Mouse (Mus musculus): ENCODE measurements around the gene Kcnh4. TPM values are rescaled to one million over a fixed set of nuclear protein-coding genes. Genes with fewer than 3 reads are reported as not detected.

Kcnh4 gene
- total RNA-seq, 1 experiment, result 0.45 TPM

DNA sequence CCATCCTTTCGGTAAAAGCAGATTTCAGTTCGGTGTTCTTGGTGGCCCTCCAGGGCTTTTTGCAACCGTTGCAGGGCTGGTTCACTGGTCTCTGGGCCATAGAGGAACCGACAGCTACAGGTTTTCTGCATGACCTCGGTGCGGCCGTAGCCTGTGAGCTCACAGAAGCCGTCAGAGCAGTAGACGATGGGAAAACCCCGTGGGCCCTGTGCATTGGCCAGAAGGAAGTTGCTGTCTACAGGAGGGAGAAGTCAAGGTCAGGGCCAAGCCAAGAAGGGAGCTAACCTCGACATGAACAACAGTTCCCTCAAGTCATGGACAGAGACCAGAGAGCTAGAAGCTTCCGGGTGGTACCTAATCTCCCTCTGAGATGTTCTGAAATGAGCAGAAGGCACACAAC is 2.2 kb downstream of the Kcnh4 start:
- no peak for DNase-seq (ENCODE audit: low read depth, low spot score)
- Histone ChIP-seq H3K4me3 (ENCODE audit: insufficient read depth in 1 of 2, low read depth in 1 of 2, low read length in 2 of 2, poor library complexity in 1 of 2, severe bottlenecking in 1 of 2) (no peak overlapping the region), H3K27ac (ENCODE audit: insufficient read depth, low read depth, low read length, poor library complexity, severe bottlenecking) (no peak overlapping the region), H3K4me1 (ENCODE audit: control insufficient read depth in 2 of 2, insufficient read depth in 2 of 2, low read length in 2 of 2, poor library complexity in 1 of 2) (peaks cover 0 to 3% of the 10 kb centered on the region in 2 experiments; a peak in 2 of 4 replicates), H3K36me3 (ENCODE audit: control insufficient read depth, insufficient read depth, low read length, poor library complexity, severe bottlenecking) (no peaks in the 10 kb centered on the region), H3K9me3 (ENCODE audit: control insufficient read depth, insufficient read depth, low read depth, low read length) (no peaks in the 10 kb centered on the region), H3K9ac (ENCODE audit: insufficient read depth, low read depth, low read length, poor library complexity, severe bottlenecking) (no peak overlapping the region)
- TF ChIP-seq ZC3H11A (IDR thresholded peaks at IDR 0.05; ENCODE audit: borderline replicate concordance, low read depth, low read length) (no peak), CHD2 (IDR thresholded peaks at IDR 0.05; ENCODE audit: low read depth, low read length) (no peak), MAFK (IDR thresholded peaks at IDR 0.05; ENCODE audit: insufficient read depth, low read depth, low read length) (no peak), HCFC1 (IDR thresholded peaks at IDR 0.05; ENCODE audit: borderline replicate concordance, insufficient read depth, low read length) (no peak), ZNF384 (IDR thresholded peaks at IDR 0.05; ENCODE audit: low read depth, low read length) (no peak)
- in situ Hi-C loops (cut with MboI; ENCODE audit: low sequenced_read_pairs in 2 of 2, unreplicated experiment in 2 of 2), result no loop called here

DNA sequence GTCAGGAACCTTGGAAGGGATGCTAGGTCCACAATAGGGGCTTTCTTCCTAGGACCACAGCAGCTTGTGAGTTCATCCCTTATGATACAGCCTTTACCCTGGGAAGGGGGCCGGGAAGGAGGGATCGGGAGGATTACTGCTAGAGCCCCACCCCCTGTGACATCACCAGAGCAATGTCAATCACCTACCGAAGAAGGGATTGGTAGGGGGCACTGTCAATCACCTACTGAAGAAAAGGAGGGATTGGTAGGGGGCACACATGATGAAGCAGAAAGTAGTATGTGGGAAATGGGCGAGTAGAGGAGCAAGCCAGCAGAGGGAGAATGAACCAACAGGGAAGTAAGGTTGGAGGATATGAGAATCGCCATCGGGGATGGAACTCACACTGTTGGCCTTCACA is 3.3 kb downstream of the Kcnh4 start:
- Histone ChIP-seq H3K9ac (ENCODE audit: insufficient read depth, low read depth, low read length, poor library complexity, severe bottlenecking) (no peak overlapping the region), H3K36me3 (ENCODE audit: control insufficient read depth, insufficient read depth, low read length, poor library complexity, severe bottlenecking) (no peaks in the 10 kb centered on the region), H3K9me3 (ENCODE audit: control insufficient read depth, insufficient read depth, low read depth, low read length) (no peaks in the 10 kb centered on the region), H3K4me1 (ENCODE audit: control insufficient read depth in 2 of 2, insufficient read depth in 2 of 2, low read length in 2 of 2, poor library complexity in 1 of 2) (peaks cover 0 to 3% of the 10 kb centered on the region in 2 experiments; a peak in 2 of 4 replicates), H3K27ac (ENCODE audit: insufficient read depth, low read depth, low read length, poor library complexity, severe bottlenecking) (no peak overlapping the region), H3K4me3 (ENCODE audit: insufficient read depth in 1 of 2, low read depth in 1 of 2, low read length in 2 of 2, poor library complexity in 1 of 2, severe bottlenecking in 1 of 2) (no peak overlapping the region)
- TF ChIP-seq ZNF384 (IDR thresholded peaks at IDR 0.05; ENCODE audit: low read depth, low read length) (no peak), MAFK (IDR thresholded peaks at IDR 0.05; ENCODE audit: insufficient read depth, low read depth, low read length) (no peak), CHD2 (IDR thresholded peaks at IDR 0.05; ENCODE audit: low read depth, low read length) (no peak), HCFC1 (IDR thresholded peaks at IDR 0.05; ENCODE audit: borderline replicate concordance, insufficient read depth, low read length) (no peak), ZC3H11A (IDR thresholded peaks at IDR 0.05; ENCODE audit: borderline replicate concordance, low read depth, low read length) (no peak)
- in situ Hi-C loops (cut with MboI; ENCODE audit: low sequenced_read_pairs in 2 of 2, unreplicated experiment in 2 of 2), result no loop called here
- DNase-seq (ENCODE audit: low read depth, low spot score), result no peak

DNA sequence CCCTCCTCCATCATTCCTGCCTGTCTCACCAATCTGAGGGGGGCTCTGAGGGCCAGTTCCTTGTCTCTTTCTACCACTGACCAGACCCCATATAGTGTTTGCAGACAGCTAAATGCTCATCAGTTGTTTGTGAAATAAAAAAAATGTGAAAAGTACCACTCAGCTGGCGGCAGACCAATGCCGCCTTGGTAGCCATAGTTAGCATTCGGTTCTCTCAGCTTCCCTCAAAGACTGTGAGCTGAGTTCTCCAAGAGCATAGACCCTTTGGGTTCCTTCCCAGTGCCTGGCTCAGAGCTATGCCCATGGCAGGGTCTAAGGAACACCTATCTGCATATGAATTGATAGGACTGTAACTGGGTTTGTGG is 5.1 kb downstream of the Kcnh4 start:
- peaks cover 0 to 3% of the 10 kb centered on the region in 2 experiments; a peak in 2 of 4 replicates for H3K4me1 ChIP-seq (ENCODE audit: control insufficient read depth in 2 of 2, insufficient read depth in 2 of 2, low read length in 2 of 2, poor library complexity in 1 of 2)
- DNase-seq (ENCODE audit: low read depth, low spot score), result no peak
- H3K4me3 ChIP-seq (ENCODE audit: insufficient read depth in 1 of 2, low read depth in 1 of 2, low read length in 2 of 2, poor library complexity in 1 of 2, severe bottlenecking in 1 of 2), result no peak overlapping the region
- H3K9me3 ChIP-seq (ENCODE audit: control insufficient read depth, insufficient read depth, low read depth, low read length), result no peaks in the 10 kb centered on the region
- in situ Hi-C loops (cut with MboI; ENCODE audit: low sequenced_read_pairs in 2 of 2, unreplicated experiment in 2 of 2), result no loop called here
- no peak overlapping the region for H3K9ac ChIP-seq (ENCODE audit: insufficient read depth, low read depth, low read length, poor library complexity, severe bottlenecking)
- TF ChIP-seq MAFK (IDR thresholded peaks at IDR 0.05; ENCODE audit: insufficient read depth, low read depth, low read length), result no peak
- TF ChIP-seq ZC3H11A (IDR thresholded peaks at IDR 0.05; ENCODE audit: borderline replicate concordance, low read depth, low read length), result no peak
- no peak for TF ChIP-seq CHD2 (IDR thresholded peaks at IDR 0.05; ENCODE audit: low read depth, low read length)
- H3K36me3 ChIP-seq (ENCODE audit: control insufficient read depth, insufficient read depth, low read length, poor library complexity, severe bottlenecking), result no peaks in the 10 kb centered on the region
- H3K27ac ChIP-seq (ENCODE audit: insufficient read depth, low read depth, low read length, poor library complexity, severe bottlenecking), result no peak overlapping the region

DNA sequence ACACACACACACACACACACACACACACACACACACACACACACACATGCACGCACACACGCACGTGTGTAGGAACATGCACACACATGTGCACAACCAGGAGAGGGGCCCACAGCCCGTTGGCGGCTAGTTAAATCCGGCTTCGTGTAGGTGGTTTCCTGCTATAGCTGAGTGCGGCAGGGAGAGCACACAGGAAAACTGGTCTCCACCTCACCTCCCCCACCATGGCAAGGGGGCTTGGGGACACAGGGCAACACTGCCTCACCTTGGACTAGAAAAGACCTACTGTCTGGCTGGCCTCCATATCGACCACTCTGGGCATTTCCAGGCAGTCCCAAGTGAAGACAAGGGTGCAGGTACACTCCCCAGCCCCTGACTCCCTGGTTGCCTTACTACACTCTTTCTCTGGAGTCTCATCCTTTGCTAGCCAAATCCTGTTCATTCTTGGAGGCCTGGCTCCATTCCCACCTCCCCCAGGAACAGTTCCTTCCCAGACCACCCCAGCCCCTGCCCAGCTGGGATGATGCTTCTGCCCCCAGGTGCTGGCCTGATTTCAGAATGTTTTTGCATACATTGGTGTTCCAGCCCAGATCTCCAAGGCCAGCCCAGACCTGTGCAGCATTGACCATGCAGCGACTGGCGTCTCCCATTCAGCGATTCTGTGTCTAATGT is 5.6 kb downstream of the Kcnh4 start:
- H3K4me1 ChIP-seq (ENCODE audit: control insufficient read depth in 2 of 2, insufficient read depth in 2 of 2, low read length in 2 of 2, poor library complexity in 1 of 2), result peaks cover 0 to 3% of the 10 kb centered on the region in 2 experiments; a peak in 2 of 4 replicates
- TF ChIP-seq CHD2 (IDR thresholded peaks at IDR 0.05; ENCODE audit: low read depth, low read length), result no peak
- TF ChIP-seq ZNF384 (IDR thresholded peaks at IDR 0.05; ENCODE audit: low read depth, low read length), result no peak
- TF ChIP-seq MAFK (IDR thresholded peaks at IDR 0.05; ENCODE audit: insufficient read depth, low read depth, low read length), result no peak
- TF ChIP-seq HCFC1 (IDR thresholded peaks at IDR 0.05; ENCODE audit: borderline replicate concordance, insufficient read depth, low read length), result no peak
- no peak for TF ChIP-seq ZC3H11A (IDR thresholded peaks at IDR 0.05; ENCODE audit: borderline replicate concordance, low read depth, low read length)
- in situ Hi-C loops (cut with MboI; ENCODE audit: low sequenced_read_pairs in 2 of 2, unreplicated experiment in 2 of 2), result no loop called here
- H3K36me3 ChIP-seq (ENCODE audit: control insufficient read depth, insufficient read depth, low read length, poor library complexity, severe bottlenecking), result no peaks in the 10 kb centered on the region
- no peak overlapping the region for H3K4me3 ChIP-seq (ENCODE audit: insufficient read depth in 1 of 2, low read depth in 1 of 2, low read length in 2 of 2, poor library complexity in 1 of 2, severe bottlenecking in 1 of 2)
- H3K27ac ChIP-seq (ENCODE audit: insufficient read depth, low read depth, low read length, poor library complexity, severe bottlenecking), result no peak overlapping the region
- DNase-seq (ENCODE audit: low read depth, low spot score), result no peak
- no peaks in the 10 kb centered on the region for H3K9me3 ChIP-seq (ENCODE audit: control insufficient read depth, insufficient read depth, low read depth, low read length)
- no peak overlapping the region for H3K9ac ChIP-seq (ENCODE audit: insufficient read depth, low read depth, low read length, poor library complexity, severe bottlenecking)

Data from ES-E14 (cell line).